Mouse (Mus musculus): ENCODE measurements around the gene 9130213A22Rik.

The 9130213A22Rik gene

GRCm38 (mm10) chr11:69123693-69124497 is 1.5 kb upstream of the 9130213A22Rik start:
- DNase-seq (ENCODE audit: low read depth, low spot score), result peak; percentile 86

GRCm38 (mm10) chr11:69123056-69123692 is 785 bp upstream of the 9130213A22Rik start:
- DNase-seq (ENCODE audit: low read depth, low spot score), result no peak

GRCm38 (mm10) chr11:69121741-69122335 is 551 bp downstream of the 9130213A22Rik start:
- DNase-seq (ENCODE audit: low read depth, low spot score), result no peak

- no peak for DNase-seq (ENCODE audit: low read depth, low spot score)
Observed at GRCm38 (mm10) chr11:69121001-69121740, 1.2 kb downstream of the 9130213A22Rik start.

GRCm38 (mm10) chr11:69120221-69121000 is 2.0 kb downstream of the 9130213A22Rik start, which contains the start of gene Hes7:
Gene Hes7, plus strand, starts transcription at chr11:69120404.
- DNase-seq (ENCODE audit: low read depth, low spot score), result no peak

- DNase-seq (ENCODE audit: low read depth, low spot score), result no peak
Observed at GRCm38 (mm10) chr11:69119446-69120155, 2.8 kb downstream of the 9130213A22Rik start.

GRCm38 (mm10) chr11:69118765-69119164 is 3.6 kb downstream of the 9130213A22Rik start:
- DNase-seq (ENCODE audit: low read depth, low spot score), result no peak

- no peak for DNase-seq (ENCODE audit: low read depth, low spot score)
Observed at GRCm38 (mm10) chr11:69117737-69118695, 4.4 kb downstream of the 9130213A22Rik start.

- DNase-seq (ENCODE audit: low read depth, low spot score), result no peak
Observed at GRCm38 (mm10) chr11:69116843-69117242, 5.5 kb downstream of the 9130213A22Rik start.

GRCm38 (mm10) chr11:69114621-69115020 is 7.8 kb downstream of the 9130213A22Rik start:
- no peak for DNase-seq (ENCODE audit: low read depth, low spot score)

GRCm38 (mm10) chr11:69114018-69114417 is 8.4 kb downstream of the 9130213A22Rik start:
- no peak for DNase-seq (ENCODE audit: low read depth, low spot score)

- DNase-seq (ENCODE audit: low read depth, low spot score), result no peak
Observed at GRCm38 (mm10) chr11:69111865-69112264, 10.5 kb downstream of the 9130213A22Rik start.

GRCm38 (mm10) chr11:69111051-69111810 is 11.2 kb downstream of the 9130213A22Rik start:
- no peak for DNase-seq (ENCODE audit: low read depth, low spot score)

GRCm38 (mm10) chr11:69110319-69111046 is 11.9 kb downstream of the 9130213A22Rik start:
- DNase-seq (ENCODE audit: low read depth, low spot score), result no peak

GRCm38 (mm10) chr11:69109032-69109900 is 13.1 kb downstream of the 9130213A22Rik start:
- DNase-seq (ENCODE audit: low read depth, low spot score), result no peak

- no peak for DNase-seq (ENCODE audit: low read depth, low spot score)
Observed at GRCm38 (mm10) chr11:69108223-69108622, 14.2 kb downstream of the 9130213A22Rik start.

GRCm38 (mm10) chr11:69107676-69108075 is 14.7 kb downstream of the 9130213A22Rik start:
- no peak for DNase-seq (ENCODE audit: low read depth, low spot score)
